ENCODE assay signal across 17 mouse cellular contexts in genomic region chr7:98794444-98794843, GRCm38 (mm10). TPM values are rescaled to one million over a fixed set of nuclear protein-coding genes. Genes with fewer than 3 reads are reported as not detected.
A peak's percentile ranks its signal among the peaks of the same experiment; 100 is the strongest.
DNase-seq lines count a peak whose midpoint lies in the region.
"Had no signal": no experiment of that assay in that cellular context is flagged by ENCODE, and none has a peak within 500 bp of the region (broad histone marks: within the 10 kb centered on the region; RNA-seq: fewer than 3 reads in every experiment).

No protein-coding gene starts in this region.

- 66% methylated on average over 3 of the region's 3 CpGs for WGBS in heart, embryonic 10.5 days

- H3K4me3 ChIP-seq in heart, embryonic 10.5 days, result no peak overlapping the region
- H3K4me3 ChIP-seq: embryonic facial prominence, embryonic 12.5 days; forebrain, embryonic 15.5 days; heart, embryonic 15.5 days; hindbrain, embryonic 15.5 days; kidney, embryonic 15.5 days had no signal

- H3K36me3 ChIP-seq in heart, embryonic 10.5 days, result no peaks in the 10 kb centered on the region
- H3K36me3 ChIP-seq: embryonic facial prominence, embryonic 12.5 days; forebrain, embryonic 15.5 days; heart, embryonic 15.5 days; hindbrain, embryonic 15.5 days; kidney, embryonic 15.5 days had no signal

- H3K27me3 ChIP-seq in heart, embryonic 10.5 days (ENCODE audit: insufficient read depth, poor library complexity, severe bottlenecking), result peaks cover 3% of the 10 kb centered on the region; the same call in 1 of the 2 replicates
- H3K27me3 ChIP-seq: embryonic facial prominence, embryonic 12.5 days; forebrain, embryonic 15.5 days; heart, embryonic 15.5 days; hindbrain, embryonic 15.5 days had no signal

- peak overlapping the region; percentile 25; the same call in 1 of the 2 replicates for H3K27ac ChIP-seq in heart, embryonic 10.5 days
- H3K27ac ChIP-seq: embryonic facial prominence, embryonic 12.5 days; forebrain, embryonic 15.5 days; heart, embryonic 15.5 days; hindbrain, embryonic 15.5 days; kidney, embryonic 15.5 days had no signal

- DNase-seq in heart, adult 11 months, result peak; percentile 99
- DNase-seq in heart, postnatal 10 days, result no peak
- DNase-seq in heart, embryonic 10.5 days (ENCODE audit: low spot score), result no peak
- no peak for DNase-seq in heart, postnatal 14 days
- peak; percentile 49 for DNase-seq in heart, postnatal 25 days (ENCODE audit: low spot score)
- no peak for DNase-seq in cerebellum, adult 8-10 months
- DNase-seq: adrenal gland, adult 8-10 months; cerebellum, adult 2 months; cerebellum, postnatal 14 days; kidney, adult 2 months had no signal

- peaks cover 38% of the 10 kb centered on the region for H3K4me1 ChIP-seq in heart, embryonic 10.5 days
- H3K4me1 ChIP-seq: forebrain, embryonic 15.5 days; hindbrain, embryonic 15.5 days had no signal

- intact Hi-C loops in heart, postnatal 10 days (cut with DNase I), result no loop called here
- intact Hi-C loops in heart, postnatal 14 days (cut with DNase I), result no loop called here
- intact Hi-C loops in heart, postnatal 25 days (cut with DNase I), result no loop called here

- no peaks in the 10 kb centered on the region for H3K9me3 ChIP-seq in heart, embryonic 10.5 days
- H3K9me3 ChIP-seq: embryonic facial prominence, embryonic 12.5 days; forebrain, embryonic 15.5 days; heart, embryonic 15.5 days; hindbrain, embryonic 15.5 days; kidney, embryonic 15.5 days had no signal

RNA-seq across cellular contexts. Expression of gene Wnt11, which starts 40.5 kb away (rescaled TPM):
- 1 to 10 TPM; 2.5 to 2.6 TPM for total RNA-seq in heart, postnatal 10 days (2021)
- 29.0 and 29.4 TPM in 2 replicates for polyA plus RNA-seq in heart, embryonic 10.5 days (2016; fragmentation: Nextera tagmentation; extraction: Ambion mirVana)
- 1 to 10 TPM; 2.7 to 3.7 TPM for total RNA-seq in heart, postnatal 14 days (2021)
- total RNA-seq in heart, postnatal 25 days (2021), result 1 to 10 TPM; 4.1 to 4.6 TPM
- total RNA-seq: granulocyte monocyte progenitor cell, adult 5-6 weeks; hematopoietic stem cell, adult 5-6 weeks had no signal

Comparison
In these comparisons a context has a peak if more than half of its experiments do, and no peak if none do; other contexts are left out.
1. DNase-seq: peak in heart, adult 11 months (single experiment) and heart, postnatal 25 days (single experiment); none in heart, postnatal 10 days (0 of 2), heart, embryonic 10.5 days (single experiment), heart, postnatal 14 days (0 of 2) and cerebellum, adult 8-10 months (single experiment).